Mouse (Mus musculus): ENCODE data around the gene Golt1a. TPM values are rescaled to one million over a fixed set of nuclear protein-coding genes. Genes with fewer than 3 reads are reported as not detected.

Golt1a gene
- total RNA-seq, 2 experiments from 2014 or later, result not detected

DNA sequence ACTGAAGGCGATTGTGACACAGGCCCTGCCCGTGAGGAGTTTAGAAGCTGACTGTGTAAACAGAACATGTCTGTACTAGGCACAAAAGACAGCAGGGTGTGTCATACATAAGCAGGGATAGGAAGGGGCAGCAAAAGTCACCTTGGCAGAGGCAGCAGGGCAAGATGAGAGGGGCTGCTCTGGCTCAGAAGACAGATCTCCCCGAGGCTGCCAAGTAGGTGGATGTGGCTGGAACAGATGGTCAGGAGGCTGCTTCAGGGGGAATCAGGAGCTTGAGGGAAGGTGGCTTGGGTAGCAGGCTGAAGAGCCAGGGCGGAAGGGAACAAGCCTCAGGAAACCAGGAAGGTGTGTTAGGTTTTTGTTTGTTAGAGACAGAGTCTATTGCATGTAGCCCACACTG is 60.8 kb downstream of the Golt1a start:
- intact Hi-C loops (cut with DNase I), result no loop called here
- DNase-seq, result no peak

DNA sequence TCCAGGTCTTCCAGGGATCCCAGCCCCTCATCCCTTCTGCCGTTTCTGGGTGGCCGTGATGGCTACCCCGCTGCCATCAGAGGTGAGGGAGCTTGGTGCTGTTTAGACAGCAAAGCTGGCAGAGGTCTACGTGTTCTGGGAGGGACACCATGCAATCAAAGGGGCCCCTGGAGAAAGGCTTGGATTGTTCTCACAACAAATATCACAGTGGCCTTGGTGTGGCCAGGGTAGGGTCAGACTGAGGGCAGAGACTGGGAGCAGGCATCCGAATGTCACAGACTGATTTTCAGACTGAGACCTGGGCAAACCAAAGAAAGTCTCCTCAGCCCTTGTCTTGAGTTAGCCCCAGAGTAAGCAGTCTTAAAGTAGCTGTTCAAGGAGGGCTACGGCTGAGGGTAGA is 61.8 kb downstream of the Golt1a start:
- no peak for DNase-seq
- intact Hi-C loops (cut with DNase I), result no loop called here

DNA sequence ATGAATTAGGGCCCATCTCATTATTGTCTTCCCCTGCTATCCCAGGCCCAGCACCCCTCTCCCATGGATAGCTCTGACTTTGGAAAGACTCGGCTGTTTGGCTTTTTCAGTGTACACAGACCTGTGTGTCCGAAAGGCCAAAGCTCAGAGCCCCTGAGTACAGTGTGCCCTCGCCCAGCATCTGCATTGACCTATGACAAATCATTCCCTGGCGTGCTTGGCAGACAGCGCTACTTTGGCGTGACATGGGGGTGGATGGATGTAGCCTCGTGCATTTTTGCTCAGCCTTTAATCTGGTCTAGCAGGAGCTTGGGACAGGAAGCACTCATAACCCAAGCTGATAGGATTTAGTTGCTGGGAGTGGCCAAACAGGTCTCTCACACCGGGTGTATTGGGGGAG is 62.5 kb downstream of the Golt1a start:
- intact Hi-C loops (cut with DNase I), result no loop called here
- DNase-seq, result no peak

Other genes with a start within 250 kb of the Golt1a start
- gene Ppp1r15b, start 178.7 kb upstream of the Golt1a start, total RNA-seq (2021), result 10 to 100 TPM; 24.1 to 26.0 TPM
- 10 to 100 TPM; 64.2 to 79.7 TPM for gene Plekha6, start 145.6 kb upstream of the Golt1a start, total RNA-seq (2021)
- not detected for gene Kiss1, start 12.1 kb downstream of the Golt1a start, total RNA-seq (2021)
- under 1 TPM in 1 of 2 experiments, not detected in 1; 0.22 TPM for gene Ren1, start 40.7 kb downstream of the Golt1a start, total RNA-seq (2021)
- gene Etnk2, start 53.8 kb downstream of the Golt1a start, total RNA-seq (2021), result under 1 TPM; 0.38 to 0.50 TPM
- 10 to 100 TPM; 16.1 to 16.7 TPM for gene Sox13, start 114.6 kb downstream of the Golt1a start, total RNA-seq (2021)